Mouse (Mus musculus): ENCODE data around the gene Srcin1.

Srcin1 gene

DNA sequence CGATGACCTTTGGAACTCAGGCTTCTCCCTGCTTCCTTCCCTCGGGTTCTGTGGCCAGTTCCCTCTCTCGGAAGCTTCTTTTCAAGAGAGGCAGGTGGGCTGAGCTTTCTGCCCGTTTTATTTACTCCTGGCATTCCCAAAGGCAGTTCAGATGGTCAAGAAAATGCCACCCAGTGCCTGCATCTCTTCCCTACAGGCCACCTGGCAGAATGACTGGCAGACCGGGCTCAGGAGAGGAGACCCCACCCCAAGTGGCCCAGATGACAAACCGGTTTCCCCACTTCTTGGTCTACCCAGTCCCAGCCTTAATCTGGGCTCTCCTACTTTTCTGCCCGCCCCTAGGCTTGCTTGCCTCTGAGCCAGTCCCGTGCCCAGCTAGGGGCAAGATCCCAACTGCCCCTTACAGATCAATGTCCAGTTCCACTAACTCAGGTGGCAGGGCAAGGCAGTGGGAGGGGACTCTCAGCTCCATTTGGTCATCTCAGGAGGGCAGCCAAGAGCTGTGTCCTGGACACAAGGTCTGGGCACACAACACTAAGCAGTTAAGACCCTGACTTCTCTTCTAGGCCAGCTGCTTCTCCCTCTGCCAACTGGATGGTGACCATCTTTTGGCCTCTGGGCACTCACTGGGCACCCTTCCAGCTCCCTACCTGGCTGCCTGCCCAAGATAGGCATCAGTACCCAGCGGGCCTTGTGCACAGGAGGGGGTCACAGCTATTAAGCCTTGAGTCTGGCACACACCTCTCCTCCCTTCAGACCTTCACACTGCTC is at the start of gene Srcin1:
Srcin1 (minus strand) TSS at position 51 of the 771 bp plus-strand sequence.
- DNase-seq (ENCODE audit: low read depth, low spot score) = no peak

DNA sequence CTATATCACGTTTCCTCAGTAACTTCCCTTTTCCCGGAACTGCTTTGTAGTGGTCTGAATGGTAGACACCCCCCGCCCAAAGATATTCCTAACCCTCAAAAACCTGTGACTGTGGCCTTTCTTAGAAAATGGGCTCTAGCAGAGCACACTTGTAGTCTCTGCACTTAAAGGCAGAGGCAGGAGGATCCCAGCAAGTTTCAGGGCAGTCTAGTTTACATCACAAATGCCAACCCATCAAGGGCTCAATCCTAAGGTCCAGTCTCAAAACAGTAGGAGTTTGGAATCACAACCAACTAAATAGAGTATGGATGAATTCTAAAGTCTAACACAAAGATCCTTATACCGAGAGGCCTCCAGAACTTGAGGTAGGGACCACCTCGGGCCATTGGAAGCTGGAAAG is 49.6 kb upstream of the Srcin1 start:
- DNase-seq (ENCODE audit: low read depth, low spot score) = no peak

DNA sequence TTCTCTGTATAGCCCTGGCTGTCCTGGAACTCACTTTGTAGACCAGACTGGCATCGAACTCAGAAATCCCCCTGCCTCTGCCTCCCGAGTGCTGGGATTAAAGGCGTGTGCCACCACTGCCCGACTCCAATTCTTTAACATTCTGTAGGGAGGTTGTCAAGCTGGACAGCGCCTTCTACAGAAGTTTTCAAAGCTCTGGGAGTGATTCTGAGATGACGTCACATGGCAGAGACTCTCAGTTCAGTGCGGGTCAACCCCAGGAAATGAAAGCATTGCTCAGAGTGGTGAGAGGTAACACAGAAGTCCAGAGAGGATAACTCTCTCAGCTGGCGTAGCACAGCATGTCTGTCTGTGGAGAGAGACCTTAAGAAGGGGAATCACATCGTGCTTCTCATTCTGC is 47.2 kb upstream of the Srcin1 start:
- DNase-seq (ENCODE audit: low read depth, low spot score) = no peak

DNA sequence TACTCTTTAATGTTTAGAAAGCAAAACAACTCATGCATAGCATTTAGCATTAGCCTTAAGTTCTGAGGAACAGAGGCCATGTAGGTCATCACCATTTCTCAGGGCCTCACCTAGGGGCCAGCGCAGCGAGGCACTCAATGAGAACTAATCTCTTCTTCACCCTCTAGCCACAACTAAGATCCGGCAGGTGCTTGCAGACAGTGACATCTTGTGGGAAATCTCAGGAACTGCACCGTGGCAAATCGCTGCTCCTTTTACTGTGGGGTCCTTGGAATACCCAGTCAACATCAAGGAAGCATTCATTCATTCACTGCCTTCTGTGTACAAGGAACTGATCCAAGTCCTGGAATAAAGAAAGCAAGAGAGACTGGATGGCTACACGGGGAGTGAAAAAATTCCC is 46.5 kb upstream of the Srcin1 start:
- peak; percentile 59 for DNase-seq (ENCODE audit: low read depth, low spot score)

DNA sequence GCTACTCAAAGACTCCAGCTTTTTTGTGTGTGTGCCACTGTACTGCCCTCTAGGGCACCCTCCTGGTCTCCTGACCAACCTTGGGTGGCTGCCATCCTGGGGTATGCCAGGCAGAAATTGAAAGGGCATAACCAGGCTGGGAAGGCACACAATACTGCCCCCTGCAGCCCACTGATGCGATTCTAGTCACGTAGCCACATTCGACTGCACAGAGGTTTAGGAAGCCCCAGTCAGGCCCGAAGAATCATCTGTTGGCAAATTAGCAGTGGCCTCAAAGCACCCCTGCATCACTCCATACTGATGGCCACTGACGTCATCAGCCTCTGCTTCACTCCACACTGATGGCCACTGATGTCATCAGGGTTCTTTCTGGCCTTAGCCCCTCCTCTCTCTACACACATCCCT is 43.4 kb upstream of the Srcin1 start:
- DNase-seq (ENCODE audit: low read depth, low spot score) = no peak

DNA sequence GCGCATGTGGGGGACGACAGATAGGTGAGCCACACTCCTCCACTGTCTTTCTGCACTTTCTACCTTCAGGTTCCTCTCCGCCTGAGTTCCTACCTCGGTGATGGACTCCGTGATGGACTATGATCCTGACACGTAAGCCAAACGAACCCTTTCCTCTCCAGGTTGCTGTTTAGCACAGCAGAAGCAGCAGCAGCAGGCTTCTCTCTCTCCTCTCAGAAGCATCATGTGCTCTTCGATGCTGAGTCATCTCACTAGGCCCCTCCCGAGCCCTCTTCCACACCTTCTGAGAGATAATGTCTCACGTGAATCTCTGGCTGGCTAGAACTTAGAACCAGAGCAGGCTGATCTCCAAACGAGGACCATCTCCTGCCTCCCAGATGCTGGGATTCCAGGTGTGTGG is 42.4 kb upstream of the Srcin1 start:
- no peak for DNase-seq (ENCODE audit: low read depth, low spot score)

DNA sequence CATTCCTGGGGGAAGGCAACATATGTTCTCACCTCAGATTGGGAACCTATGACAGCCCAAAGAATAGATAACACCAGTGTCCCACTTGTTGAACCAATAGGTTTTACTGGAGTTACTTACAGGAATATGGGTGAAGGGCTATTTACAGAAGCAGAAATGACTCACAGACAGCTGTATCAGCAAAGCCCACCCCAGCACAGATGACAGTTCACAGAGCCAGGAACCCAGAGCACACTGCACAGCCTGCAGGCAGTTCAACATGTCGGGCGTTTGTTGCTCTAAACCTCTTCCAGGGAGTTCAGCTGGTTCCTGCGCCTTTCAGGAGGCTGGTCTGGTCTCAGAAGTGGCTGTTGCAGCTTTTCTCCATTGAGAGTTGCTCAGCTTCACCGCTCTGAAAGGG is 39.3 kb upstream of the Srcin1 start:
- DNase-seq (ENCODE audit: low read depth, low spot score) = no peak

DNA sequence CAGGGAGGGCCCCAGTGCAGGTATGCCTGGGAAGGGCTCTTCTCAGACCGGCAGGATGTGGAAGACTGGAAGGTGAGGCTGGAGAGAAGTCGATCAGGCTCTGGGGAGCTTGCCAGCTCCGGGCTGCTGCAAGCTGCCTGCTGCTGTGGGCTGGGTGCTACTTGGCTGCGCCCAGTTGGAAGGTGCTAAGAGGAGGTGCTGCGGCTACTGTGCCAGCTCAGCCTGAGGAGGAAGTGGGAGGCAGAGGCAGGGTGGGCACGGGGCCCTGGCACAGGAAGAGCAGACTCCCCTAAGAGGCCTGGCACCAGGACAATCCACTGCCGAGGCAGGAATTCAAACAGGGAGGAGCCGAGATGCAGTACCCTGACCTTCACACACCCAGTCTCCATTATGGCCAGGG is 35.1 kb upstream of the Srcin1 start:
- no peak for DNase-seq (ENCODE audit: low read depth, low spot score)

DNA sequence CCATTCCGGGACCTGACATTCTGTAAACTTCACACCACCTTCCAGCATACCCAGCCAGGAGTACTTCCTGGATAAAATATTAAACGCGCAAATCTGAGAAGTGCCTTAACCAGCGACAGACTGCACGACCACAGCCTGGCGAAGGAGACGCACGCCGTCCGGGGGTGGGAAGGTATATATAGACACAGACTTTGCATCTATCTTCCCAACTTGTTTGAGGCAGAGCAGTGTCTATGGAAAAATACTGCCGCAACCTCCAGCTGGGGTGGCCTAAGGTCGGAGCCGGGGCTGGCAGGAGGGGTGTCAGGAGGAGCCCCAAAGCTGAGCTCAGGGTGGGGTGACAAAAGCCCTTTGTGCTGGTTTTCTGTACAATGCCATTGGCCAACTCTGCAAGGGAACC is 33.8 kb upstream of the Srcin1 start:
- DNase-seq (ENCODE audit: low read depth, low spot score) = no peak

DNA sequence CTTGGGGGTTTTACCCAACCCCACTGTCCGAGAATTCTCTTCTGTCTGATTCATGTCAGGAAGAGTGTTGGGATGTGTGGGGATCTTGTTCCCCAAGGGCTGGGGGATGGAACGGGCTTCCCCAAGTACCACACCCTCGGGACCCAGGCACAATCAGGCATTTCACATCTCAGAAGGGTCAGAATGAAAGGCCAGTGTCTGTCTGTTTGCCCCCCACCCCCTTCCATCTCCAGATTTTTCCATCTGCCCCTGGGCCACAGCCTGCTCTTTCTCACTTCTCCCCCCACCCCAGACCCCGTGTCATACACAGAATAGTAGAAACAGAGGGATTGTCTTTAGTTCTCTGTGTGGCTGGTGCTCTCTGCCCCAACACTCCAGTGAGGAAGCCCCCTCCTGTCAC is 32.9 kb upstream of the Srcin1 start:
- no peak for DNase-seq (ENCODE audit: low read depth, low spot score)

DNA sequence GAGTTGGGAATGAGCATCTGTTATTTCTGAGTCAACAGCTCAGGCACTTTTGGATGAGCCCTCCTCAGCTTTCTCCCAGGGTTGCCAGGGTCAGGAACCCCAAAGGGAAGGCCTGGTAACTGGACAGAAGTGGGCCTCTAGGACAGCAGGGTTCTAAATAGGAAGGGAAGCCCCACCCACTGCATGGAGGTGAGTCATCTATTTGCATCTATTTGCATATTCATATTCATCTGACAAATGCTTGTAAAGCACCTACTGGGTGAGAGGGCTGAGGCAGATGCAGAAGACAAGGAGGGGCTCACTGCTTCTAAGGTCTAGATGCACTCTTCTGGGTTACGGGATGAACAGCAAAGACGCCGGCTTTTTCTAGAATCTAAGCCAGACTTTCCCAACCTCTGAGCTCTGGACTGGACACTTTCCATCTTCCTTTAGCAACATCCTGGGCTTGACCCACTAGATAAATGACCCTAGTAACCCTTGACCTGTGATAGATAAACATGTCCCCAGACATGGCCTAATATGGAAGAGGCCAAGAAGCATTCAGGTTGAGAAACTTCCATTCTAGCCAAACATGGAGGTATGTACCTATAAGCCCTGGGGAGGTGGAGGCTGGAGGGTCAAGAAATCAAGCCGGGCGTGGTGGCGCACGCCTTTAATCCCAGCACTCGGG is 31.2 kb upstream of the Srcin1 start:
- DNase-seq (ENCODE audit: low read depth, low spot score) = no peak

DNA sequence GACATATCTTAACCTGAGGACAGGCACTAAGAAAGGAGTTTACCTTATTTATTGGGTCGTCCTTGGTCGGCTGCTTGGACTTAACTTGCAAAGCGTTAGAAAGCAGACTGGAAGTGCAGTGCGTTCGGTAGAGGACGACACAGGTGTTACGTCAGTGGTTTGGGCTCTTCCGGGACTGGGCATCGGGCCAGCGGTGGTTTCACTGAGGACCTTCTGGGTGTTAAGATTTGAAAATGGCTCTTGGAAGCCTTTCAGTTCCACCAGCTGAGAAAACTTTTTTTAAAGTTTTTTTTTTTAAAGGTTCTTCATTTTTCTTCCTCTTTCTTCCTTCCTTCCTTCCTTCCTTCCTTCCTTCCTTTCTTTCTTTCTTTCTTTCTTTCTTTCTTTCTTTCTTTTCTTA is 27.9 kb upstream of the Srcin1 start:
- no peak for DNase-seq (ENCODE audit: low read depth, low spot score)

DNA sequence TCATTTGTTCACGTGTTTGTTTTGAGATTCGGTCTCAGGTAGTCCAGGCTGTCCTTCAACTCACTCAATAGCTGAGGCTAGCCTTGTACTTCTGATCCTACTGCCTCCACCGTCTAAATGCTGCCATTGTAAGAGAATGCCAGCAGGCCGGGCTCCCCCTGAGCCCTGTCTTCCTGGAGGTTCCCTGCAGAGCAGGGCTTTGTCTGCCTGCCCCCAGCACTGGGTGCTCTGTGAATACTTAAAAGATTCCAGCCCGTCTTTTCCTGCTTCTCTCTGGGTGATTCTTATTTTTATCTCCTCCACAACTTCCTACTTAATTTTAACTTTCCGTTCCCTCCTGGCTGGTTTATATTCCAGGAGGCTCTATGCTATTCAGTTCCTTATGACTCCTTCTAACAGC is 26.2 kb upstream of the Srcin1 start:
- DNase-seq (ENCODE audit: low read depth, low spot score) = no peak

DNA sequence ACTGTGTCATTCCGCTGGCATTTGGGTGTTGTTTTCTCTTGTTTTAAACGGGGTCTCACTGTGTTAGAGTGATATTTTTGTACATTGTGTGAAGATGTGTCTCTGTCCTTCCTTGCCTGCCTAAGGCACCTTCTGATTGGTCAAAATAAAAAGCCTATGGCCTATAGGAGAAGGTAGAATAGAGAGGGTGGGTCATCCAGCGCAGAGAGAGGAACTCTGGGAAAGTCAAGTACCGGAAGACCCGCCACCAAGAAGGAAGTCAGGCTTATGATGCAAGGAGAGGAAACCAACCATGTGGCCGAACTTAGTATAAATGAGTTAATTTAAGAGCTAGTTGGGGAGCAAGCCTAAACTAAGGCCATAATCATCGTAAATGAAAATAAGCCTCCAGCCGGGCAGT is 23.1 kb upstream of the Srcin1 start:
- DNase-seq (ENCODE audit: low read depth, low spot score) = no peak

DNA sequence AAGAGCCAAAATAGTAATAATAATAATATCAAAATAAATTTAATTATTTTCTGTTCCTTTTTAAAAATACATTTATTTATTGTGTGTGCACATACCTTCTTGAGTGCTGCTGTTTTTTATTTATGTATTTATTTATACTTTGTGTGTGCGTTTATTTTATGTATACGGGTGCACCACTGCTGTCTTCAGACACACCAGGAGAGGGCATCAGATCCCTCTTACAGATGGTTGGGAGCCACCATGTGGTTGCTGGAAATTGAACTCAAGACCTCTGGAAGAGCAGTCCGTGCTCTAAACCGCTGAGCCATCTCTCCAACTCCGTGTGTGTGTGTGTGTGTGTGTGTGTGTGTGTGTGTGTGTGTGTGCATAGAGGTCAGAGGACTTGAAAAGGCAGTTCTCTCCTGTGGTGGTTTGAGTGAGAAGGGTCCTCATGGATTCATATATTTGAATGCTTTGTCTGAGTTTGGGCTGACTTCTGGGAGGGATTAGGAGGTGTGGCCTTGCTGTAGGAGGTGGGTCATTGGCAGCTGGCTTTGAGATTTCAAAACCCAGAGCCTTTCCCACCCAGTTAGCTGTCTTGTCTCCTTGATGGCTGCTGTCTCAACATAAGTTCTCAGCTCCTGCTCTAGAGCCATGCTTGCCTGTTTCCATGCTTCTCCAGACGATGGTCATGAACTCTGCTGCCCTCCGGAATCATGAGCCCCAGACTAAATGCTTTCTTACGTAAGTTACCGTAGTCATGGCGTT is 22.1 kb upstream of the Srcin1 start:
- no peak for DNase-seq (ENCODE audit: low read depth, low spot score)

DNA sequence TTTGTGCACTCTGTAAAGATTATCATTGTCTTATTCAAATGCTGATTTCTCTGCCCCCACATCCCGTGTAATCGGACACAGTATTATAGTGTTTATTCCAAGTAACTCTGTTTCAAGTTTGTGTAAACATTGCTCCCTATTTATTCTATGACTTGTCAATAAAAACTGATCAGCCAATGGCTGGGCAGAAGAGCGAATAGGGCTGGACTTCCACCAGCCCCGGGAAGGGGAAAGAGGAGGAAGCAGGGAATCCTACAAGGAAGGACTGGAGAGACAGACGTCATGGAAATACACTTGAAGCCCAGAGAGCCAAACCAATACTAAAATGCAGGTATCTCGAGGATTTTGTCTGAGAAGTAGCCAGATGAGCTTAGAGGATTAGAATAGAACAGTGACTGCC is 18.1 kb upstream of the Srcin1 start:
- no peak for DNase-seq (ENCODE audit: low read depth, low spot score)

DNA sequence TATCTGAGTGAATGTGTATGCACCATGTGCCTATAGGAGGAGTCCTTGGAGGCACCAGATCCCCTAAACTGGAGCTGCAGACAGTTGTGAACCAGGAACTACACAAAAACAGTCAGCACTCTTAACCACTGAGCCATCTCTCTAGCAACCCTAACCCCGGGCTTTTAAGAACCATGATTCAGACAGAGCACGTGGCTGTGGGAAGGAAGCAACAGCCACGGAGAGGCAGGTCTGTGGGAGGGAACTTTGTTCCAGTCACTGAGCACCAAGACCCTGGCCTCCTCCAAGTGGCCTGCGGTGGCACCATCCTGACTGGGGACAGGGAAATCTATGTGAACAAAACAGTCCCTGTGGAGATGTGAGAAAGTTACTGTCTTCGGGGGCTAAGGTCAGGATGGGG is 15.9 kb upstream of the Srcin1 start:
- no peak for DNase-seq (ENCODE audit: low read depth, low spot score)

DNA sequence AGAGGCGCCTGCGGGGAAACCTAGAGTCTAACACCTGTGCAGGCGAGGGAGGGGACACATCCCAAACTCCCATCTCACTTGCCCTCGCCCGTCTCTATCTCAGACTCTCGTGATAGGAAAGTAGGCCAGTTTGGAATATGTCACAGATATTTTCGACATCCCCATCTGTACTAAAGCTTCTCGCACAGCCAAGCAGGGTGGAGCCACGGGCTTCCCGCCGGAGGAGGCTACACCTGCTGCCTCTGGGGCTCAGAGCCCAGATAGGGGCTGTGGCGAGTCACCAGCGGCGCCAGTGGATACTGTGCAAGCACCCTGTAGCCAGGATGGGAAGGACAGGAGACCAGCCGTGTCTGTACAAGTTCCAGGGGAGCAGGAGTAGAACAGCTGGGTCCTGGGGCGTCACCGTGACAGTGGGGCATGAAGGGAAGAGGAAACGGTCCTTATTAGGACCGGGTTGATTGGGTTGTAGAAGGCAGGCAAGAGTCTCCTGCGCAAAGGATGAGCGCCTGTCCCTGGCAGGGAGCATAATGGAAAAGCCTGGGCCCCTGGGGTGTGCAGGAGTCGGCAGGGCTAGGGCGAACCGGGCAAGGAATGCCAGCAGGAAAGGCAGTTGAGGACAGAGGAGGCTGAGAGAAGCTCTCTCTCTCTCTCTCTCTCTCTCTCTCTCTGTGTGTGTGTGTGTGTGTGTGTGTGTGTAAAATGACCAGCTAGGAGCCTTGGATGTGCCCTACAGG is 14.4 kb upstream of the Srcin1 start:
- DNase-seq (ENCODE audit: low read depth, low spot score) = no peak

DNA sequence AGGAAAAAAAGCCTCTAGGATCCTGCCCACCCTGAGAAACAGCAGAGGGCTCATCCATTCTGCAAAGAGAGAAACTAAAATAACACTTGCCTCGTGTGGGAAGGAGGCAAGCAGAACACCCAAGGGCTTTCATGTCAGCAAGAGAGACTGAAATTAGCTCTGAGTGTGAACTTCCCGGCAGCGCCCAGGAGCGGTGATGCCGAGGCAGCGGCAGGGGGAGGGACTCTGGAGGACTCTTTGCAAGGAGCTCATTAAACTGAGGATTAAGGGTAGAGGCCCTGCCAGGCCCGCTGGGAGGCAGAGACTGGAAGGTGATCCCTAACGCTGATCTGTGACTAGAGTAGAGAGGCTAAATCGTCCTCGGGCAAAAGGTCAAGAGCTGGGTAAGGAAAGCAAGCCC is 13.2 kb upstream of the Srcin1 start:
- DNase-seq (ENCODE audit: low read depth, low spot score) = no peak

DNA sequence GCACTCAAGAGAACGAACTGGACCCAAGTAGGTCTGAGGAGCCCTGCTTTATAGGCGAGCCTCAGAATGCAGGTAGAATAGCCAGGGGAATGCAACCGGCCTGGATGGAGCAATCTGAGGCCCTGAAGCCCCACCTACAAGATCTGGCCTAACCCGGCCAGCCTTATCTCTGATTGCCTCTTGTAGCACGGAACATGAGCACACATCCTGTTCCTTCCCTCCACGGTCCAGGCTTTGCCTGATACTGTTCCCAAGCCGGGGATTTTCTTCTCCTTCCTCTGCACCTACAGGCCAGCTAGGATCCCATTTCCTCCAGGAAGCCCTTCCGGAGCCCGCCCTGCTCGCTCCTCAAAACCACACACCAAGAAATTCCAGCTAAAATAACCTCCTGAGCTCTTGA is 9.9 kb upstream of the Srcin1 start:
- DNase-seq (ENCODE audit: low read depth, low spot score) = no peak

DNA sequence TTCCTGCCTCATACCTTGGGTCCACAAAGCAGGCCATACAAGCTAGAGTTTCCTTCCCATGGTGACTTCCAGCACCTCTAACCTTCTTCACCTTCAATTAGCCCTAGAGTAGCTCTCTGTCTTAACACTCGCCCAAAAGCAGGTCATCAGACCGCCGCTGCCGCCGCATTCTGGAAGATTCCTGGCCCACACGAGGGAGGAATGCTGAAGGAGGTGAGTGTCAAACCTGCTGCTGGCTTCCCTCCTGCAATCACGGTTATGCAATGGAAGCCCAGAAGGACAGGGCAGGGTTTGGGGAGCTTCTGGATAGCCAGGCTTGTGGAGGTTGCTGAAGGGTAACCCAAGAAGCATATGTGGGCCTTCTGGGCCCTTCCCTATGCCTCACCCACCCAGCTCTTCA is 8.5 kb upstream of the Srcin1 start:
- DNase-seq (ENCODE audit: low read depth, low spot score) = no peak

All from embryo, embryonic 11.5 days (tissue).